Mouse (Mus musculus): ENCODE data around the gene Sypl. TPM values are rescaled to one million over a fixed set of nuclear protein-coding genes. Genes with fewer than 3 reads are reported as not detected.
A peak's percentile ranks its signal among the peaks of the same experiment; 100 is the strongest.

Sypl gene
- 145 and 163 TPM in 2 replicates for polyA plus RNA-seq (2012; rRNA removed)

DNA sequence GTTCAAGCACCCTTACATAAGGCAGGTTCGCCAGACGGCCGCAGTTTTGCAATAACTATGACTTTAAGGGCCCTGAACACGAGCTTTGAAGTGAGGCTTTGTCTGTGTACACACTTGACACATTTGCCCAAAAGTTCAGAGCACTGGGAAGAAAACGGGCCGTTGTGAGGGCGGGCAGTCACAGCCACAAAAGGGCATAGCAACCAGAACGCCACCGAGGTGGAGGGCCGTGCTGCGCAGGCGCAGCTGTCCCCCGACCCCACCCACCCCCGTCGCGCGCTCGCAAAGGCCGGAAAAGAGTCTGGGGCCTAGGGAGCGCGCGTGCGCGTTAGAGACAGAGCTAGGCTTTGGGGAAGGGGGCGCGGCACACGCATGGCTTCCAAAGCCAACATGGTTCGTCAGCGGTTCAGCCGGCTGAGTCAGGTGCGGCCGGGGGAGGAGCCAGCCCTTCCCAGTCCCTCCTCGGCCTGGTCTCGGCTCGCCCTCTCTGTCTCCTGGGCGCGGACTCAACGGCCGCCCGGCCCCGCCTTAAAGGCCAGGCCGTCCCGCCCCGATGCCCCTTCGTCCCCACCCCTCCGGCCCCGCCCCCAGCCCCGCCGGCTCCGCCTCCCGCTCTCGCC, at the start of gene Sypl:
Gene Sypl, plus strand, starts transcription at position 296 of the 620 bp plus-strand sequence.
- peak; percentile 89 for DNase-seq (ENCODE audit: low spot score)

- no peak for DNase-seq (ENCODE audit: low spot score)
Observed at GRCm38 (mm10) chr12:32909686-32910085, 44.0 kb upstream of the Sypl start.

GRCm38 (mm10) chr12:32910092-32910491, 43.6 kb upstream of the Sypl start:
- DNase-seq (ENCODE audit: low spot score) = no peak

- DNase-seq (ENCODE audit: low spot score) = no peak
Observed at GRCm38 (mm10) chr12:32910560-32911194, 43.0 kb upstream of the Sypl start.

- no peak for DNase-seq (ENCODE audit: low spot score)
Observed at GRCm38 (mm10) chr12:32911569-32911968, 42.1 kb upstream of the Sypl start.

GRCm38 (mm10) chr12:32912772-32913171, 40.9 kb upstream of the Sypl start:
- DNase-seq (ENCODE audit: low spot score) = no peak

DNA sequence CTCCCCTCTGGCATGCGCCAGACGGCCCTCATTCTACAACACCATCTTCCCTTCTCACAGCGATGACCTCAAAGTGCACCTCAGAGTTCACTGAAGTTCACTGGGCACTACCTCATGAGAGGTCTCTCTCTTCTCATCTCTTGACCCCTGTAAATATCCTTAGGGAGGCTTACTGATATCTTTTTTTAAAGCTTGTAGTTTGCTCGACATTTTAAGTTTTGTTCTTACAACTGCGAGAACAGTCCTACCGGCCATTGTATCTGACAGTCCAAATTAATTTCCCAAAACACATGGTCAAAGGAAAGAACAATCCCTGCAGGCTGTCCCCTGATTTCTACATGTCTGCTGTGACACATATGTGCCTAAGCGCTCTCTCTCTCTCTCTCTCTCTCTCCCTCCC, 35.0 kb upstream of the Sypl start:
- DNase-seq (ENCODE audit: low spot score) = no peak

GRCm38 (mm10) chr12:32919091-32919490, 34.6 kb upstream of the Sypl start:
- DNase-seq (ENCODE audit: low spot score) = no peak

DNA sequence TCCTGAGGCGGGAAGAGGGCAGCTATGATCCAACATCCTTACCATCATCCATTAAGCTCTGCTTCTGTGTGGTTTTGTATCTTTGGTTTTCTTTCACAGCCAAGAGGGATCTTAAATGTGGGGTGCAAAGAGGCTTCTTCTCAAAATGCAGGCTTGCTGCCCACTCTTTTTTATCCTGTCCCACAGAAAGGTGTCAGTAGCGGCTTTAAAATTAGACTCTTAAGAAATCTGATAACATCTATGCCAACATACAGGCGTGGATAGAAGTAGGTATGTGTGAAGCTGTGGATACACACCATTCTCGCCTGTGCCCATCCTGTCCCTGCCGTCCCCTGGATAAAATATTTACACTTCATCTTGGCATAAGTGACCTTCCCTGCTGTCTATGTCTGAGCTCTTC, 34.2 kb upstream of the Sypl start:
- no peak for DNase-seq (ENCODE audit: low spot score)

- peak; percentile 52 for DNase-seq (ENCODE audit: low spot score)
Observed at GRCm38 (mm10) chr12:32920185-32920788, 33.4 kb upstream of the Sypl start.

- no peak for DNase-seq (ENCODE audit: low spot score)
Observed at GRCm38 (mm10) chr12:32921071-32921470, 32.6 kb upstream of the Sypl start.

DNA sequence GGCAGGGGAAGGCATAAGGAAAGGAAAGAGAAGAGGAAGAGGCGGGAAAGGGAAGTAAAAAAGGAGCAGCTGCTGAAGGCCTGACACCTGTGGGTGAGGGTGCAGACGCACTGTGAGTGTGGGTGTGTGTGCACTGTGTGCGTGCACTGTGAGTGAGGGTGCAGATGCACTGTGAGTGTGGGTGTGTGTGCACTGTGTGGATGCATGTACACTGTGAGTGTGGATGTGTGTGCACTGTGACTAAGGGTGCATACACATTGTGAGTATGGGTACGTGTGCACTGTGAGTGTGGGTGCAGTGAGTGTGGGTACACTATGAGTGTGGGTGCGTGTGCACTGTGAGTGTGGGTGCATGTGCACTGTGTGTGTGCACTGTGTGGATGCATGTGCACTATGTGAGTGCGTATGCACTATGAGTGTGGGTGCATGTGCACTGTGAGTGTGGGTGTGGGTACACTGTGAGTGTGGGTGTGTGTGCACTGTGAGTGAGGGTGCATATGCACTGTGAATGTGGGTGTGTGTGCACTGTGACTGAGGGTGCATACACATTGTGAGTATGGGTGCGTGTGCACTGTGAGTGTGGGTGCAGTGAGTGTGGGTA, 32.1 kb upstream of the Sypl start:
- DNase-seq (ENCODE audit: low spot score) = no peak

- DNase-seq (ENCODE audit: low spot score) = no peak
Observed at GRCm38 (mm10) chr12:32924245-32924644, 29.4 kb upstream of the Sypl start.

GRCm38 (mm10) chr12:32926331-32927172, 27.1 kb upstream of the Sypl start:
- peak; percentile 12 for DNase-seq (ENCODE audit: low spot score)

GRCm38 (mm10) chr12:32927231-32927835, 26.4 kb upstream of the Sypl start:
- peak; percentile 6 for DNase-seq (ENCODE audit: low spot score)

DNA sequence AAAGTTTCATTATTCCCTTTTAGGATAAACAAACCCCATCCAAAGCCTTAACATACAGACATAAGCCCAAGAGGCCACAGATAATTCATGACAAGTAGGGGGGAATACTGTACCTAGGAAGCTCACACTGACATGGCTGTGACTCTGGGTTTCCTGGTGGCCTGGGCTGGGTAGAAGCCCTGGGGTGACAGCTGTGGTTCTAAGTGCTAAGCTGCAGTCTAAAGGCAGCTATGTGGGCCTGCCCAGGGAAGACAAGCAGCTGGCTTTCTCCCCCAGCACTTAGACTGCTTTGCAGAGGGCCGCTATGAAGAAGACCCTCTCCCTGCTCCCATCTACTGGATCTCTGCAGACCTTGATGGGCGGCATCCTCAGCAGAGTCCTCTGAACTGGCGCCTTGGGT, 25.5 kb upstream of the Sypl start:
- no peak for DNase-seq (ENCODE audit: low spot score)

DNA sequence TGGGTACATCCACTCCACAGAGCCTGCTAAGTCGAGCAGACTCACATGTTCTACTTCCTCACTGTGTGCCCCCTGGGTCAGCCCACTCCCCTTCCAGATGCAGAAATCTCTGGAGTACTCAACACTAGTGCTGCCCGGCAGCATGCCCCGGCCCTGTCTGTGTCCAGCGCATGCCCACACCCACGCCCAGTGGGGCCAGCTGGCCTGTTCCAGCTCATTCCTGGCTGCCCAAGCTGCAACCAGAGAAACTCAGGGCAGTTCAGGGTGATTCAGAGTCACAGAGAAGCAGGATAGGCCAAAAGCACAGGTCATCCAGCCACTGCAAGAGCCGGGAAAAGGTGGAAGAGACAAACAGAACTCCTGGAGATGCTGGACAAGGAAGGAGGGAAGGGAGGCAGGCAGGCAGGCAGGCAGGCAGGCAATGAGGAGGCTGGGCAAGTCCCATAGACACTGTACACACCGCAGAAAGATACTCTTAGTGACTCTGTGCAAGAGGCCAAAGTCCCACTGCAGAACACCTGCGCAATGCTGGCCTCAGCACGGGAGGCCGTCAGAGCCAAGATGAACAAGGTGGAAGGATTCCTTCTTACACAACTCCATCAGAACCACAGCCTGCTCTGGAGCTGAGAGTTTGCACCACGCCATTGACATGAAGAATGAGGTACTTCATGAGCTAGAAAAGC, 23.7 kb upstream of the Sypl start:
- peak; percentile 8 for DNase-seq (ENCODE audit: low spot score)

DNA sequence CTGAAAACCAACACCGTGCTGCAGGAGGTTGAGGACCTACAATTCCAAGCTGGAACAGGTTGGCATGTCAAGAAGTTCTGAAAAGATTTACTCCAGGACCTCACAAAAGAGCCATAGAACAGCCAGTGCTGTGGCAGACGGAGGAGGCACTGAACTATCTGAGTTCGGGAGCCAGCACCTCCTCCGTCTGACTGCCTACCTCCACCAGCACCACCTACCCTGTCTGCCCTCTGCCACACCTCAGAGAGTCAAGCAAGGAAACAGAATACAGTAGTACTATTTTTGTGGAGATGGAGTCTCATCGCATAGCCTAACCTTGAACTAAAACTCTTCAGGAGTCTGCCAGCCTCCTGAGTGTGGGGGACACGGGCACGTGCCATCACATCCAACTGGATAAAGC, 23.1 kb upstream of the Sypl start:
- DNase-seq (ENCODE audit: low spot score) = peak; percentile 4

- DNase-seq (ENCODE audit: low spot score) = no peak
Observed at GRCm38 (mm10) chr12:32936246-32936946, 17.3 kb upstream of the Sypl start.

- DNase-seq (ENCODE audit: low spot score) = no peak
Observed at GRCm38 (mm10) chr12:32941141-32941540, 12.6 kb upstream of the Sypl start.

Data from urinary bladder, adult 2 months (tissue).